Mouse (Mus musculus) small intestine, adult 2 months (tissue): ENCODE results near the gene St6galnac6. TPM values are rescaled to one million over a fixed set of nuclear protein-coding genes. Genes with fewer than 3 reads are reported as not detected.

ENCODE experiments used
- H3K27ac ChIP-seq: fragments of 200-500 bp; 2 replicates; pipeline ENCODE4 v1.5.1; 2012; ENCODE audit warnings: low read depth, low read length, control low read depth, inconsistent platforms; ENCODE audit not compliant: insufficient read depth
- H3K27me3 ChIP-seq: fragments of 200-500 bp; 2 replicates; pipeline ENCODE4 v1.6.1; 2012; ENCODE audit warnings: mild to moderate bottlenecking, moderate library complexity, low read length, inconsistent platforms; ENCODE audit not compliant: control insufficient read depth, insufficient read depth
- H3K36me3 ChIP-seq: fragments of 200-500 bp; 2 replicates; pipeline ENCODE4 v1.6.1; 2012; ENCODE audit warnings: mild to moderate bottlenecking, low read length, control low read depth, inconsistent platforms; ENCODE audit not compliant: control insufficient read depth, insufficient read depth
- H3K4me1 ChIP-seq: fragments of 200-500 bp; 2 replicates; pipeline ENCODE4 v1.6.1; 2012; ENCODE audit warnings: low read length, inconsistent platforms, mixed read lengths; ENCODE audit not compliant: control insufficient read depth, insufficient read depth, insufficient read length
- H3K4me3 ChIP-seq: fragments of 200-500 bp; 2 replicates; pipeline ENCODE4 v1.5.1; 2012; ENCODE audit warnings: low read depth, mild to moderate bottlenecking, control low read depth, inconsistent platforms, low read length, moderate library complexity
- CTCF ChIP-seq: fragments of 200-500 bp; IDR thresholded peaks from 2 replicates; pipeline ENCODE4 v1.5.1; 2012; ENCODE audit warnings: low read depth, mild to moderate bottlenecking, control low read depth, inconsistent platforms, low read length, moderate library complexity, mixed read lengths; ENCODE audit not compliant: insufficient replicate concordance, insufficient read length; ENCODE audit errors: extremely low read depth
- POLR2A ChIP-seq: fragments of 200-500 bp; IDR thresholded peaks from 2 replicates; pipeline ENCODE4 v1.6.1; 2012; ENCODE audit warnings: low read depth, mild to moderate bottlenecking, control low read depth, inconsistent platforms, low read length, moderate library complexity
- WGBS: fragments of 180-500 bp; shearing (Covaris S2); methylation state at CpG from one replicate; pipeline ENCODE4 v1.1.7; 2018; 5-methylcytosine and 5-hydroxymethylcytosine counted together
- polyA plus RNA-seq: library from polyadenylated mRNA; depleted of rRNA; stranded (reverse); fragments of >200 nt; gene quantifications from 2 replicates; pipeline ENCODE4 v1.2.3, GENCODE M21; 2012; rRNA removed

Gene St6galnac6
- polyA plus RNA-seq, 1 experiment, result 18.2 TPM

DNA sequence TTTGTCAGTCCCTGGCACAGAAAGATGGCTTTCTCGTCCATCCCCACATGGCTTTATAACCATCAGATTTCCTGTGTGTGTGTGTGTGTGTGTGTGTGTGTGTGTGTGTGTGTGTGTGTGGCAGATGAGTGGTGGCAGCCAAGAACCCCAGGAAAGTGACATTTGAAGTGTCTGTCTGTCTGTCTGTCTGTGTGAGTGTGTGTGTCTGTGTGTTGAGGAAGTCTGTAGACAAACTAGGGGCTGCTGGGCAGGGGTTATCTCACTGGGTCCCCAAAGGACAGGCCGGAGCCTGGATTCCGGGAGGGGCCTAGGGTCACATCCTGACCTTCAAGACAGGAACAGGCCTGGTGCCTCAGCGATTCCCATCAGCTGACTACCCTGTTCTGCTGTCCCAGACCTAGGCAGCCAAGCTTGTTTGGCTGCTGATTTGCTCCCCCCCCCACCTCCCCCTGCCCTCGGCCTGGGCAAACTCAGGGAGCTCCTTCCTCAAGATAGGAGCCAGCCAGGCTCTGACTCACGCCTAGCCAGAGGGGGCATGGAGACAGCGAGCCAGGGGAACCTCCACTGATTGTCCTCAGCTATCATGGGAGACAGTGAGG is 62.1 kb downstream of the St6galnac6 start:
- no peaks in the 10 kb centered on the region for H3K36me3 ChIP-seq
- 44% methylated on average over 7 of the region's 7 CpGs for WGBS
- TF ChIP-seq POLR2A (no peak), CTCF (no peak)
- no peaks in the 10 kb centered on the region for H3K4me1 ChIP-seq
- peak overlapping the region; percentile 18; the same call in 1 of the 2 replicates for H3K27ac ChIP-seq
- no peak overlapping the region for H3K4me3 ChIP-seq
- H3K27me3 ChIP-seq, result no peaks in the 10 kb centered on the region

DNA sequence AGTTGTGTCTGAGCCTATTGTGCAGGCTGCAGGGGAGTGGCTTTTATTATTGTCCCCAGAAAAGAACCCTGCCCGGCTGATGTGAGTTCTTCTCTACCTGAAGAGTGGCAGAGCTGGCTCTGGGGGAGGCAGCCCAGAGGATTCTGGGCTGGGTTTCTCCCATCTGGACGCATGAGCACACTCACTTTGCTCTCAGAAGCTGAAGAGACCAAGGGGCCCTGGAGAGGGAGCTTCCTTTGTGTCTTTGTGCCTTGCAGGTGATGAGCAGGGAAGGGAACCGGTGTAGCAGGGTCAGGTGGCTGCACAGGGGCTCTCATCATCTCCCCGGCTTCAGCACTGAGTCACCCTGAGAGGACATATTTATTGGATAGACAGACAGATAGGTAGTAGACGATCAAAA is 62.8 kb downstream of the St6galnac6 start:
- TF ChIP-seq CTCF (no peak), POLR2A (no peak)
- Histone ChIP-seq H3K36me3 (no peaks in the 10 kb centered on the region), H3K4me3 (no peak overlapping the region), H3K4me1 (no peaks in the 10 kb centered on the region), H3K27ac (0 out of 2 replicates have a peak overlapping the region, but pooled peaks have one; percentile 18), H3K27me3 (no peaks in the 10 kb centered on the region)
- 62% methylated on average over 5 of the region's 5 CpGs for WGBS

DNA sequence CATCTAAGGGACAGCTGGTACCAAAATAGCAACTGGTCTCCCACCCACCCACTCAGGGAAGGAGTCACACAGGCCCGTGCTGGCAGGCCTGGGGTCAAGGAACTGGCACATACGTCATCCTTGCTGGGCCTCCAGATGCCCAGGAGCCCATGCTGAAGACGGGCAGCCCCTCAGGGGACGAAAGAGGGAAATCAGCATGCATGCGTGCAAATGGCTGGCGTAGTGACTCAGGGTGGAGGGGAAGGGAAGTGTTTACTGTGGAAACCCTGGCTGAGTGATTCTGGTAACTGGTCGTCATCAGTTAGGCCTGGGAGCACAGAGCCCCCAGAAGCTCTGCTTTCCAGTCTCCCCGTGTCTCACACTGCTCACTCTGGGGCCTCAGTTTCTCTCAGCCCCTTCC is 65.8 kb downstream of the St6galnac6 start:
- Histone ChIP-seq H3K27ac (no peak overlapping the region), H3K27me3 (no peaks in the 10 kb centered on the region), H3K4me1 (no peaks in the 10 kb centered on the region), H3K4me3 (no peak overlapping the region), H3K36me3 (no peaks in the 10 kb centered on the region)
- WGBS, result 85% methylated on average over 8 of the region's 8 CpGs
- TF ChIP-seq POLR2A, result no peak
- no peak for TF ChIP-seq CTCF

DNA sequence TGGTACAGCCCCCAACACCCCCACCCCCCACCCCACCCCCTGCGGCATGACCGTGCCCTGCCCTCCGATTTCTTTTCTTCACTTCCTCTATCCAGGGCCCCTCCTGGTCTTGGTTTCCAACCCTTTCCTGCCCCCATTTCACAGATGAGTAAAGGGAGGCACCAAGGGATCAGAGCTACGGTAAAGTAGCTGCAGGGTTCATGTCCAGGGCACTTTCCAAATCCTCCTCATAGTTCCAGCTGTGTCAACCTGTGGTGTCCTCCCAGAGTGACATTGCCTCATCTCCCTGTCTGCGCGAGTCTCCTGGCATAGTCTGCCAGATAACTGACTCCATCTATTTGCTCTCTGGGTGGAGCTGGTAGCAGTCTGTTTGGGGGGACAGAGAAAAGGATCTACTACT is 66.3 kb downstream of the St6galnac6 start:
- 59% methylated on average over 6 of the region's 6 CpGs for WGBS
- no peak overlapping the region for H3K27ac ChIP-seq
- TF ChIP-seq POLR2A, result no peak
- TF ChIP-seq CTCF, result no peak

DNA sequence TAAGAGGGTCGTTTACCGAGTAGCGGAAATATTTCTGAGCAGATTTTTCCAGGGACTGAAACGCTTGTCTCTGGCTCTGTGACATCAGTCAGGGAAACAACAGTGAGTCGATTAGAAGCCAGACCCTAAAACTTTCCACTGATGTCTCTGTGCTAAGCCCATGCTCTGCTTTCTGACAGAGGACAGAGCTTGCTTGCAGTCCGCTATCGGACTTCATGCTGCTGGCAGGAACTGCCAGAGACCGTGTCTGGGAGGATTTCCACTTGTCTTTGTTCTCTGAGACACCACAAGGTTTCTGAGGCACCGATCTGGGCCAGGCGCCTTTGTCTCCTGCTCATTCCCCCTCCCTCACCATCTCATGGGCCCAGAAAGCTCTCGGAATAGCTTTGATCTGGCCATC is 68.3 kb downstream of the St6galnac6 start:
- H3K4me3 ChIP-seq, result no peak overlapping the region
- no peaks in the 10 kb centered on the region for H3K36me3 ChIP-seq
- no peak overlapping the region for H3K27ac ChIP-seq
- H3K27me3 ChIP-seq, result no peaks in the 10 kb centered on the region
- 60% methylated on average over 11 of the region's 11 CpGs for whole genome bisulfite sequencing
- peaks cover 3% of the 10 kb centered on the region; the same call in 1 of the 2 replicates for H3K4me1 ChIP-seq
- TF ChIP-seq CTCF (no peak), POLR2A (no peak)

More for the DNA sequence above, 66.3 kb downstream of the St6galnac6 start:
- Histone ChIP-seq H3K27me3 (no peaks in the 10 kb centered on the region), H3K4me3 (no peak overlapping the region), H3K36me3 (no peaks in the 10 kb centered on the region), H3K4me1 (no peaks in the 10 kb centered on the region)

DNA sequence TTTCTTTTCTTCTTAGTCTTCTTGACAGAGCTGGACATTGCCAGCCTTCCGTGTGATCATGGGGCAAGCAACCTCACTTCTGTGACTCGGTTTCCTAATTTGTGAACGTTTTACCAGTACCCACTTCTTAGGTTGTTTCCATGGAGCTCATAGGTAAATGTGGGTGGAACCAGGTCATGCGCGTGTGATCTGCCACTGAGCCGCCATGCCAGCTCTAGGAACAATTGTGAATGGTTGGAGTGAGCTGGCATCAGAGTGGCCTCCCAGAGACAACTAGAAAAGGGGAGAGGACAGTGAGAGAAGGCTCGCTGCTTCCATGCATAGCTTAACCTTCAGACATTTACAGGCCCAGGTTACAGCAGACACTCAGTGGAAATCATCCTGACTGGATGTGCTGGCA is 68.7 kb downstream of the St6galnac6 start:
- peaks cover 7% of the 10 kb centered on the region for H3K4me1 ChIP-seq
- TF ChIP-seq POLR2A, result no peak
- TF ChIP-seq CTCF, result no peak
- H3K36me3 ChIP-seq, result no peaks in the 10 kb centered on the region
- no peaks in the 10 kb centered on the region for H3K27me3 ChIP-seq
- no peak overlapping the region for H3K4me3 ChIP-seq
- WGBS, result 90% methylated on average over 7 of the region's 7 CpGs
- H3K27ac ChIP-seq, result no peak overlapping the region

DNA sequence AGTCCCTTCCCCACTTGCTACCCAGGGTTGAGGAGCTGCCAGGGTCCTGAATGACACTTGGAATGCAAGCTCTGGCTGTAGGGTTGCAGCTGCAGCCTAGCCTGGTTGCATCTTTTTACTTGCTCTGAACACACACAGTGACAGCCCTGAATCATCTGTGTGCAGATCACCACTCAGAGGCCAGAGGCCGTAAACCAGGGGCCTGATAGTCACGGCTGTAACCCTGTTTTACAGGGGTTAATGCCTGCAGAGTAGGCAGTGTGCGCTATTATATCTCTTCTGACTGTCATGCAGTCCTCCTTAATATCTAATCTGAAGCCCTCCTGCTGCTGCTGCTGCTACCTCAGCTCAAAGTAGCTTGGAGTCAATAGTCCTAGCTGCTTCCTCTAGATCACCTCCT is 70.4 kb downstream of the St6galnac6 start:
- TF ChIP-seq CTCF, result no peak
- WGBS, result 72% methylated on average over 3 of the region's 3 CpGs
- Histone ChIP-seq H3K4me3 (no peak overlapping the region), H3K36me3 (no peaks in the 10 kb centered on the region), H3K4me1 (peaks cover 14% of the 10 kb centered on the region), H3K27ac (no peak overlapping the region), H3K27me3 (no peaks in the 10 kb centered on the region)

Other genes with a start within 250 kb of the St6galnac6 start
- gene Ciz1, start 247.4 kb upstream of the St6galnac6 start, polyA plus RNA-seq, result 121 and 275 TPM in 2 replicates
- gene Dnm1, start 246.4 kb upstream of the St6galnac6 start, polyA plus RNA-seq, result 248 and 480 TPM in 2 replicates
- gene 1110008P14Rik, start 217.8 kb upstream of the St6galnac6 start, polyA plus RNA-seq, result 117 and 134 TPM in 2 replicates
- 5.5 and 5.8 TPM in 2 replicates for gene Lcn2, start 211.5 kb upstream of the St6galnac6 start, polyA plus RNA-seq
- gene Ptges2, start 203.8 kb upstream of the St6galnac6 start, polyA plus RNA-seq, result 22.3 and 32.6 TPM in 2 replicates
- gene Naif1, start 149.3 kb upstream of the St6galnac6 start, polyA plus RNA-seq, result 2.4 and 4.4 TPM in 2 replicates
- gene Slc25a25, start 148.3 kb upstream of the St6galnac6 start, polyA plus RNA-seq, result 12.5 and 27.0 TPM in 2 replicates
- gene Fam102a, start 64.4 kb upstream of the St6galnac6 start, polyA plus RNA-seq, result 55.2 and 96.2 TPM in 2 replicates
- gene Dpm2, start 28.9 kb upstream of the St6galnac6 start, polyA plus RNA-seq, result 49.3 and 87.5 TPM in 2 replicates
- gene Pip5kl1, start 24.9 kb upstream of the St6galnac6 start, polyA plus RNA-seq, result 0.15 and 0.25 TPM in 2 replicates
- gene 9430097D07Rik, start 24.0 kb upstream of the St6galnac6 start, polyA plus RNA-seq, result not detected in 2 replicates
- 9.1 and 9.6 TPM in 2 replicates for gene St6galnac4, start 12.6 kb upstream of the St6galnac6 start, polyA plus RNA-seq
- 3.4 and 3.7 TPM in 2 replicates for gene Ak1, start 22.0 kb downstream of the St6galnac6 start, polyA plus RNA-seq
- gene Eng, start 46.9 kb downstream of the St6galnac6 start, polyA plus RNA-seq, result 36.8 and 54.4 TPM in 2 replicates
- gene Fpgs, start 104.4 kb downstream of the St6galnac6 start, polyA plus RNA-seq, result 25.6 and 26.0 TPM in 2 replicates
- 41.9 and 89.9 TPM in 2 replicates for gene Cdk9, start 113.4 kb downstream of the St6galnac6 start, polyA plus RNA-seq
- gene Sh2d3c, start 121.3 kb downstream of the St6galnac6 start, polyA plus RNA-seq, result 10.9 and 25.3 TPM in 2 replicates
- not detected in 2 replicates for gene 6330409D20Rik, start 141.3 kb downstream of the St6galnac6 start, polyA plus RNA-seq
- 86.2 and 133 TPM in 2 replicates for gene Tor2a, start 157.5 kb downstream of the St6galnac6 start, polyA plus RNA-seq
- 1.0 and 2.3 TPM in 2 replicates for gene Ttc16, start 175.9 kb downstream of the St6galnac6 start, polyA plus RNA-seq
- gene Ptrh1, start 176.1 kb downstream of the St6galnac6 start, polyA plus RNA-seq, result 28.4 and 65.8 TPM in 2 replicates
- gene Cfap157, start 184.7 kb downstream of the St6galnac6 start, polyA plus RNA-seq, result 0.06 TPM in 1 of 2 replicates, not detected in the other
- gene Stxbp1, start 247.5 kb downstream of the St6galnac6 start, polyA plus RNA-seq, result 3.6 and 7.0 TPM in 2 replicates